Mouse (Mus musculus) limb, embryonic 13.5 days (tissue): ENCODE results near the gene Hexim2. TPM values are rescaled to one million over a fixed set of nuclear protein-coding genes. Genes with fewer than 3 reads are reported as not detected.

Source experiments
- ATAC-seq: fragments of 200-750 bp; cut with Nextera tagmentation; 2 replicates; pipeline ENCODE4 v1.8.0; 2017; ENCODE audit warnings: low read depth, moderate number of reproducible peaks, moderate TSS enrichment; ENCODE audit not compliant: low FRiP score
- H3K27ac ChIP-seq: fragments of 300-500 bp; sonication (generic); 2 replicates; pipeline ENCODE4 v1.5.1; 2015; ENCODE audit warnings: inconsistent platforms, mild to moderate bottlenecking, moderate library complexity
- H3K27me3 ChIP-seq: fragments of 300-500 bp; sonication (generic); 2 replicates; pipeline ENCODE4 v1.6.1; 2015; ENCODE audit warnings: mild to moderate bottlenecking, inconsistent platforms
- H3K36me3 ChIP-seq: fragments of 300-500 bp; sonication (generic); 2 replicates; pipeline ENCODE4 v1.6.1; 2015; ENCODE audit warnings: inconsistent platforms, mild to moderate bottlenecking, moderate library complexity
- H3K4me1 ChIP-seq: fragments of 300-500 bp; sonication (generic); 2 replicates; pipeline ENCODE4 v1.6.1; 2015; ENCODE audit warnings: inconsistent platforms
- H3K4me2 ChIP-seq: fragments of 300-500 bp; sonication (generic); replicated peaks from 2 replicates; pipeline ENCODE4 v1.6.1; 2015; ENCODE audit warnings: inconsistent platforms, mild to moderate bottlenecking, moderate library complexity
- H3K4me3 ChIP-seq: fragments of 300-500 bp; sonication (generic); 2 replicates; pipeline ENCODE4 v1.5.1; 2015; ENCODE audit warnings: moderate library complexity, mild to moderate bottlenecking, inconsistent platforms
- H3K9ac ChIP-seq: fragments of 300-500 bp; sonication (generic); 2 replicates; pipeline ENCODE4 v1.6.1; 2015; ENCODE audit warnings: mild to moderate bottlenecking, inconsistent platforms
- H3K9me3 ChIP-seq: fragments of 300-500 bp; sonication (generic); 2 replicates; pipeline ENCODE4 v1.6.1; 2016; ENCODE audit warnings: inconsistent platforms
- WGBS: fragments of 180-500 bp; shearing (Covaris S2); methylation state at CpG from one replicate; pipeline ENCODE4 v1.1.7; 2015; 5-methylcytosine and 5-hydroxymethylcytosine counted together
- polyA plus RNA-seq: library from polyadenylated mRNA; unstranded; fragments of >200 nt; fragmentation: Nextera tagmentation; extraction: Ambion mirVana; gene quantifications from 2 replicates; pipeline ENCODE4 v1.2.1, GENCODE M21; 2015

The Hexim2 gene
- polyA plus RNA-seq, 1 experiment from 2014 or later = 12.8 TPM

GRCm38 (mm10) chr11:103101866-103102501 is 30.2 kb upstream of the Hexim2 start:
- Histone ChIP-seq H3K4me2 (peak overlapping the region; percentile 89), H3K27ac (no peak overlapping the region), H3K9me3 (no peaks in the 10 kb centered on the region), H3K9ac (peak overlapping the region; percentile 76), H3K4me3 (peak overlapping the region; percentile 63), H3K27me3 (peaks cover 53% of the 10 kb centered on the region), H3K4me1 (peaks cover 44% of the 10 kb centered on the region), H3K36me3 (no peaks in the 10 kb centered on the region)
- 0 out of 2 replicates have a peak, but pooled peaks have one; percentile 30 for ATAC-seq
- WGBS = 3% methylated on average over 30 of the region's 30 CpGs

DNA sequence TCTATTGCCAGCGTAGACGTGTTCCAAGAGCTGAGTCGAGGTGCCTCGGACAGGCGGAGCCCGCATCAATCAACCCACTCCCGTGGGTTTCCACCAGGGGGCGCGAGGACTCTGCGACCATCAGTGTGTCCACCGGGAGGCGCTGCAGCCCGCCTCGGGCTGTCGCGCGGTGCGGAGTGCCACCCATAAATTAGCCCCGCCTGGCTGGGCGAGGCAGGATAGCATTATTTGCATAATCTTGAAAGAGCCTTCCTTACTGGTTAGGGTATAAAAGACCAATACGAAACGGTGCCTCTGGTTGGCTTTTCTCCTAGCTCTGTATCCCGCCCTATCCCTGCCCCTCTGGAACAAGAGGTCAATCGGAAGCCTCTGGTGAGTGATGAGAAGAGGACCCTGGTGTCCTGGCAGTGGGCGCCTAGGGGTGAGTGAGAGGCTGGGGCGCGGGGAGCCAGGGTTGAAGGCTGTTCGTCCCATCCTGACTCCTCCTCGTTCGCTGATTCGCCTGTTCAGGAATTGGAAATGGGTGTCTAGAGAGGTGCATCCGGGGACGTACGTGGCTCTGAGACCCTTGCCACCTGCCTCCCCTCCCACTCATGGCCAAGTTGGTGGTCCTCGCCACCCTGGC is 29.4 kb upstream of the Hexim2 start:
- H3K9me3 ChIP-seq = no peaks in the 10 kb centered on the region
- H3K4me2 ChIP-seq = peak overlapping the region; percentile 89
- under 1% methylated on average over 35 of the region's 35 CpGs for WGBS
- no peaks in the 10 kb centered on the region for H3K36me3 ChIP-seq
- peaks cover 35% of the 10 kb centered on the region for H3K4me1 ChIP-seq
- H3K9ac ChIP-seq = peak overlapping the region; percentile 76; the same call in 1 of the 2 replicates
- H3K4me3 ChIP-seq = peak overlapping the region; percentile 63
- peaks cover 53% of the 10 kb centered on the region for H3K27me3 ChIP-seq
- ATAC-seq = peak; percentile 84
- no peak overlapping the region for H3K27ac ChIP-seq

GRCm38 (mm10) chr11:103103621-103104020 is 28.6 kb upstream of the Hexim2 start:
- Histone ChIP-seq H3K36me3 (no peaks in the 10 kb centered on the region), H3K9me3 (no peaks in the 10 kb centered on the region), H3K4me2 (peak overlapping the region; percentile 89), H3K4me3 (peak overlapping the region; percentile 63), H3K4me1 (peaks cover 31% of the 10 kb centered on the region), H3K27me3 (peaks cover 48% of the 10 kb centered on the region), H3K9ac (no peak overlapping the region), H3K27ac (no peak overlapping the region)
- no peak for ATAC-seq
- WGBS = 61% methylated on average over 8 of the region's 8 CpGs

DNA sequence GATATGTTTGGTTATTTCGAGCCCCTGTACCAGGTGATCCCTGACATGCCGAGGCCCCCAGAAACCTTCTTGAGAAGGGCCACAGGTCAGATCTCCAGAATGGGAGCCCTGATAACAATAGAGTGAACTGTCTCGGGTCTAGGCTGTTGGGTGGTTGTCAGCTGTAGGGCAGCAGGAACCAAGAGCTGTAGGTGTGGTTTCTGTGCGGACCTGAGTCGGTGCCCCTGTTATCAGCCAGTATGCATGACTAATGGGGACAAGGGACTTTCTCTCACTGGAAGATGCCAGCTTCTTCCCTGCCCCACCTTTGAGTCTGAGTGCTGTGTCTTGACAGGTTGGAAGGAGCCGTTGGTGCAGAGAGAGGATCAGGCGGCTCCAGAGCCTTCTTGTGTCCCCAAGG is 27.8 kb upstream of the Hexim2 start:
- Histone ChIP-seq H3K27me3 (peaks cover 39% of the 10 kb centered on the region), H3K36me3 (no peaks in the 10 kb centered on the region), H3K9me3 (no peaks in the 10 kb centered on the region), H3K4me1 (peaks cover 24% of the 10 kb centered on the region), H3K4me2 (no peak overlapping the region), H3K9ac (no peak overlapping the region), H3K27ac (no peak overlapping the region), H3K4me3 (no peak overlapping the region)
- 81% methylated on average over 7 of the region's 7 CpGs for WGBS
- ATAC-seq = no peak

DNA sequence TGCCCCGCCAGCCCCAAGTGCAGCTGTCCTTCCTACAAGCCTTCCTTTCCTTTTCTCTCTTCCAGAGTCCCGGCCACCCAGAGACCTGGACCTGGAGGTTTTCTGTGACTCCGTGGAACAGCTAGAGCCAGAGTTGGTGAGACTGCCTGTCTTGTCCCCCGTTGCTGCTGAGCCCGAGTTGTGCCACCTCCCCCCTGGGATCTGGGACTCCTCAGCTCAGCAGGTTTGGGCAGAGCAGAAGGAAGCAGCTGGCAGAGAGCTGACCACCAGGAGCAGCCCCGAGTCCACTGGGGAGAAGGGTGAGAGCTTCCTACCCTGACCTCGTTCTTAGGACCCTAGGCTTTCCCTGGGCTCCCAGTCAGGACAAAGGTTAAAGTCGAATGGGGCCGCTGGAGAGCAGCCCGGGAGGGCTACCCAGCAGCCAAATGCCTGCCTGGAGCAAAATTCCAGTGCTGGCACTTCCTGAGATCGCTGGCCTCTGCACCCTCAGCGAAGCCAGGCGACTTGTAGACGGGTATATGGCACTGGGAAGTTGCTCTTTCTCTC is 27.0 kb upstream of the Hexim2 start:
- no peak overlapping the region for H3K27ac ChIP-seq
- no peaks in the 10 kb centered on the region for H3K36me3 ChIP-seq
- no peak for ATAC-seq
- H3K9ac ChIP-seq = no peak overlapping the region
- WGBS = 48% methylated on average over 14 of the region's 14 CpGs
- H3K4me3 ChIP-seq = no peak overlapping the region
- no peaks in the 10 kb centered on the region for H3K9me3 ChIP-seq
- no peak overlapping the region for H3K4me2 ChIP-seq
- peaks cover 22% of the 10 kb centered on the region for H3K4me1 ChIP-seq
- peaks cover 31% of the 10 kb centered on the region for H3K27me3 ChIP-seq

- Histone ChIP-seq H3K27ac (no peak overlapping the region), H3K36me3 (no peaks in the 10 kb centered on the region), H3K27me3 (peaks cover 26% of the 10 kb centered on the region), H3K4me2 (no peak overlapping the region), H3K4me3 (no peak overlapping the region), H3K9me3 (no peaks in the 10 kb centered on the region), H3K4me1 (peaks cover 22% of the 10 kb centered on the region), H3K9ac (no peak overlapping the region)
- 77% methylated on average over 6 of the region's 6 CpGs for WGBS
- ATAC-seq = no peak
These were observed 26.4 kb upstream of the Hexim2 start for GRCm38 (mm10) chr11:103105810-103106209.

- Histone ChIP-seq H3K4me1 (peaks cover 21% of the 10 kb centered on the region), H3K4me3 (no peak overlapping the region), H3K4me2 (no peak overlapping the region), H3K27ac (no peak overlapping the region), H3K9me3 (no peaks in the 10 kb centered on the region), H3K27me3 (peaks cover 27% of the 10 kb centered on the region), H3K36me3 (no peaks in the 10 kb centered on the region), H3K9ac (no peak overlapping the region)
- 66% methylated on average over 4 of the region's 4 CpGs for WGBS
- ATAC-seq = no peak
These were observed 25.8 kb upstream of the Hexim2 start for GRCm38 (mm10) chr11:103106386-103106785.

- Histone ChIP-seq H3K27me3 (0 out of 2 replicates have a peak, but pooled peaks cover 6% of the 10 kb centered on the region), H3K4me3 (peak overlapping the region; percentile 49), H3K9me3 (no peaks in the 10 kb centered on the region), H3K27ac (peak overlapping the region; percentile 58; the same call in 1 of the 2 replicates), H3K4me2 (peak overlapping the region; percentile 81), H3K9ac (peak overlapping the region; percentile 70), H3K36me3 (no peaks in the 10 kb centered on the region), H3K4me1 (peaks cover 29% of the 10 kb centered on the region)
- 17% methylated on average over 10 of the region's 10 CpGs for WGBS
- ATAC-seq = no peak
These were observed 20.9 kb upstream of the Hexim2 start for GRCm38 (mm10) chr11:103111301-103111700.

GRCm38 (mm10) chr11:103111881-103112551 is 20.2 kb upstream of the Hexim2 start:
- Histone ChIP-seq H3K27ac (peak overlapping the region; percentile 58), H3K4me2 (peak overlapping the region; percentile 81), H3K4me1 (peaks cover 29% of the 10 kb centered on the region), H3K4me3 (peak overlapping the region; percentile 49), H3K27me3 (0 out of 2 replicates have a peak, but pooled peaks cover 6% of the 10 kb centered on the region), H3K9me3 (no peaks in the 10 kb centered on the region), H3K36me3 (no peaks in the 10 kb centered on the region), H3K9ac (peak overlapping the region; percentile 70)
- 2% methylated on average over 28 of the region's 28 CpGs for WGBS
- ATAC-seq = no peak

GRCm38 (mm10) chr11:103112552-103112912 is 19.7 kb upstream of the Hexim2 start:
- 15% methylated on average over 9 of the region's 9 CpGs for WGBS
- peak overlapping the region; percentile 70 for H3K9ac ChIP-seq
- H3K36me3 ChIP-seq = no peaks in the 10 kb centered on the region
- H3K4me1 ChIP-seq = peaks cover 29% of the 10 kb centered on the region
- no peak for ATAC-seq
- 0 out of 2 replicates have a peak, but pooled peaks cover 6% of the 10 kb centered on the region for H3K27me3 ChIP-seq
- peak overlapping the region; percentile 81 for H3K4me2 ChIP-seq
- peak overlapping the region; percentile 49 for H3K4me3 ChIP-seq
- H3K9me3 ChIP-seq = no peaks in the 10 kb centered on the region
- peak overlapping the region; percentile 58 for H3K27ac ChIP-seq

- Histone ChIP-seq H3K36me3 (no peaks in the 10 kb centered on the region), H3K4me3 (no peak overlapping the region), H3K9me3 (no peaks in the 10 kb centered on the region), H3K4me1 (peaks cover 29% of the 10 kb centered on the region), H3K9ac (0 out of 2 replicates have a peak overlapping the region, but pooled peaks have one; percentile 70), H3K27ac (peak overlapping the region; percentile 58; the same call in 1 of the 2 replicates), H3K4me2 (peak overlapping the region; percentile 81), H3K27me3 (0 out of 2 replicates have a peak, but pooled peaks cover 6% of the 10 kb centered on the region)
- ATAC-seq = no peak
- 39% methylated on average over 12 of the region's 12 CpGs for WGBS
These were observed 19.2 kb upstream of the Hexim2 start for GRCm38 (mm10) chr11:103113005-103113404.

DNA sequence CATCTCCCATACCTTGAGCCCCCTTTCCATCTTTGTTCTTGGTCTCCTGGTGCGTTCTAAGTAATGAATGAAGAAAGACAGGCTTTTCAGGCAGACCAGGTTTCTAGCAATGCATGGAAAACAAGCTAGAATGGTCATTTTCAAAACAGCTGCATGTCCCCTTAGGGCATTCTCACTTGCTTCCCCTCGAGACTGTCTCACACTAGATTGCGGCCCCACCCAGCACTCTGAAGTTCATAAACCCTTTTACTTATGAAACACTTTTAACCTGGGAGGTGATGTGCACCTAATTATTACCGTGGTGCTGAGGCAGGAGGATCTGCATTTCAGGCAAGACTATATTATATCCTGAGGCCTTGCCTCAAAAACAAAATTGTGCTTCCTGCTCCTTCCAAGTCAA is 18.5 kb upstream of the Hexim2 start:
- Histone ChIP-seq H3K4me1 (peaks cover 36% of the 10 kb centered on the region), H3K9ac (no peak overlapping the region), H3K4me3 (no peak overlapping the region), H3K27me3 (0 out of 2 replicates have a peak, but pooled peaks cover 6% of the 10 kb centered on the region), H3K27ac (no peak overlapping the region), H3K4me2 (no peak overlapping the region), H3K36me3 (no peaks in the 10 kb centered on the region), H3K9me3 (no peaks in the 10 kb centered on the region)
- 67% methylated on average over 4 of the region's 4 CpGs for WGBS
- ATAC-seq = no peak
